Mouse (Mus musculus): ENCODE measurements at regions not wholly inside any gene's neighbourhood (a gene's known extent, or its start where the extent isn't known, plus 50 kb on each side); places are given as distances from the start of the nearest gene placed in this dataset.

- Histone ChIP-seq H3K27me3 (replicated peaks; ENCODE audit: control insufficient read depth, insufficient read depth, low read length) (no peaks in the 10 kb centered on the region), H3K36me3 (ENCODE audit: control insufficient read depth, insufficient read depth, low read length) (no peaks in the 10 kb centered on the region), H3K4me1 (ENCODE audit: control insufficient read depth, insufficient read depth, low read length) (no peaks in the 10 kb centered on the region), H3K4me3 (ENCODE audit: insufficient read depth, low read depth, low read length) (no peak overlapping the region), H3K27ac (ENCODE audit: insufficient read depth, low read depth, low read length) (no peak overlapping the region)
- peak; percentile 7 for DNase-seq
- TF ChIP-seq POLR2A (IDR thresholded peaks at IDR 0.05; ENCODE audit: low read depth, low read length) (no peak), CTCF (conservative IDR thresholded peaks at IDR 0.05; ENCODE audit: insufficient read depth, insufficient read length, low read depth, low read length) (no peak)
- 68% methylated on average over 11 of the region's 11 CpGs for WGBS
Measured at GRCm38 (mm10) chr1:185741034-185741890, 286.6 kb downstream of the Slc30a10 start.

GRCm38 (mm10) chr1:185749251-185749650 lies 294.6 kb downstream of the Slc30a10 start:
- Histone ChIP-seq H3K27ac (ENCODE audit: insufficient read depth, low read depth, low read length) (no peak overlapping the region), H3K4me3 (ENCODE audit: insufficient read depth, low read depth, low read length) (no peak overlapping the region), H3K36me3 (ENCODE audit: control insufficient read depth, insufficient read depth, low read length) (no peaks in the 10 kb centered on the region), H3K4me1 (ENCODE audit: control insufficient read depth, insufficient read depth, low read length) (no peaks in the 10 kb centered on the region), H3K27me3 (replicated peaks; ENCODE audit: control insufficient read depth, insufficient read depth, low read length) (no peaks in the 10 kb centered on the region)
- no peak for TF ChIP-seq CTCF (conservative IDR thresholded peaks at IDR 0.05; ENCODE audit: insufficient read depth, insufficient read length, low read depth, low read length)
- TF ChIP-seq POLR2A (IDR thresholded peaks at IDR 0.05; ENCODE audit: low read depth, low read length): no peak
- 88% methylated on average over 2 of the region's 2 CpGs for WGBS
- DNase-seq: no peak

- no peaks in the 10 kb centered on the region for H3K4me1 ChIP-seq (ENCODE audit: control insufficient read depth, insufficient read depth, low read length)
- no peak overlapping the region for H3K4me3 ChIP-seq (ENCODE audit: insufficient read depth, low read depth, low read length)
- H3K27ac ChIP-seq (ENCODE audit: insufficient read depth, low read depth, low read length): no peak overlapping the region
- H3K36me3 ChIP-seq (ENCODE audit: control insufficient read depth, insufficient read depth, low read length): no peaks in the 10 kb centered on the region
- TF ChIP-seq CTCF (conservative IDR thresholded peaks at IDR 0.05; ENCODE audit: insufficient read depth, insufficient read length, low read depth, low read length) (peak; percentile 51), POLR2A (IDR thresholded peaks at IDR 0.05; ENCODE audit: low read depth, low read length) (no peak)
- 43% methylated on average over 13 of the region's 13 CpGs for WGBS
- no peaks in the 10 kb centered on the region for H3K27me3 ChIP-seq (replicated peaks; ENCODE audit: control insufficient read depth, insufficient read depth, low read length)
- DNase-seq: no peak
Measured at GRCm38 (mm10) chr1:185754486-185755290, 300.0 kb downstream of the Slc30a10 start.

DNA sequence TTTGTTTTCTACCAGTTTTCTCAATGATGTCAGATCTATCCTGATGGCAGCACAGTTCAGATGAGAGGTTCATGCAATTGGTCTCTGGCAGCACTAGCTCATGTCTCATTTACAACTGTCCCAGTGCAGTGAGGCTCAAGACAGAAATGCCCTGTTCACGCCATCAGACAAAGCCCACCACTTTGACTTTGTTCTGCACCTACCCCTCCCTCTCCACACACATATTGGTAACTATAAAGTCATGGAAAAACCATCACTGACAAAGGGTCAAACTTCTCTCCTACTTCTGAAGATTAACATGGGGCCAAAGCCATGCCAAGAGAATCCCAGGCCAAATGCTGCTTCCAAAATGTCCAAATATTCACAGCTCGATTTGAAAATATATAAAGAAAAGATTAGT lies 302.7 kb downstream of the Slc30a10 start:
- Histone ChIP-seq H3K4me3 (ENCODE audit: insufficient read depth, low read depth, low read length) (no peak overlapping the region), H3K27me3 (replicated peaks; ENCODE audit: control insufficient read depth, insufficient read depth, low read length) (no peaks in the 10 kb centered on the region), H3K36me3 (ENCODE audit: control insufficient read depth, insufficient read depth, low read length) (no peaks in the 10 kb centered on the region), H3K4me1 (ENCODE audit: control insufficient read depth, insufficient read depth, low read length) (no peaks in the 10 kb centered on the region), H3K27ac (ENCODE audit: insufficient read depth, low read depth, low read length) (no peak overlapping the region)
- TF ChIP-seq CTCF (conservative IDR thresholded peaks at IDR 0.05; ENCODE audit: insufficient read depth, insufficient read length, low read depth, low read length): no peak
- TF ChIP-seq POLR2A (IDR thresholded peaks at IDR 0.05; ENCODE audit: low read depth, low read length): no peak
- no peak for DNase-seq
- WGBS: 82% methylated on average over 2 of the region's 2 CpGs

GRCm38 (mm10) chr1:185774202-185774601 lies 319.6 kb downstream of the Slc30a10 start:
- TF ChIP-seq CTCF (conservative IDR thresholded peaks at IDR 0.05; ENCODE audit: insufficient read depth, insufficient read length, low read depth, low read length) (no peak), POLR2A (IDR thresholded peaks at IDR 0.05; ENCODE audit: low read depth, low read length) (no peak)
- 0 out of 2 replicates have a peak, but pooled peaks cover 1% of the 10 kb centered on the region for H3K27me3 ChIP-seq (replicated peaks; ENCODE audit: control insufficient read depth, insufficient read depth, low read length)
- no peak overlapping the region for H3K27ac ChIP-seq (ENCODE audit: insufficient read depth, low read depth, low read length)
- no peak overlapping the region for H3K4me3 ChIP-seq (ENCODE audit: insufficient read depth, low read depth, low read length)
- no peaks in the 10 kb centered on the region for H3K4me1 ChIP-seq (ENCODE audit: control insufficient read depth, insufficient read depth, low read length)
- H3K36me3 ChIP-seq (ENCODE audit: control insufficient read depth, insufficient read depth, low read length): no peaks in the 10 kb centered on the region
- WGBS: 28% methylated on average over 3 of the region's 3 CpGs
- DNase-seq: no peak

DNA sequence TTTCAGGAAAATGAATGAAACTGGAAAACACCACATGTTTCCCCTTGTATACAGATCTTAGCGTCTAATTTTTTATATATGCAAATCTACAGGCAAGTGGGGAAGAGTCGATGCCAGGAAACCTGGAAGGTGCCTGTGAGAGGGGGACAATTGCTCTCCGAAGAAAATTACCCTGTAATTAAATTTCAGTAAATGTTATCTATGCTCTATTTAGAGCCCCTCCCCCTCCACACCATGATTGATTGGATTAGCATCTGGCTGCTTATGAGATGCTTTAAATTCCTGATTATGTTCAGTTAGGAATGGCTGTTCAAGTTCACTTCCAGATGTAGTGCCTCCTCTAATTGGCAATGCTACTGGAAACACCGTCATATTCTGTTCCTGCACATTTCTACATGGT lies 325.0 kb downstream of the Slc30a10 start:
- Histone ChIP-seq H3K4me1 (ENCODE audit: control insufficient read depth, insufficient read depth, low read length) (no peaks in the 10 kb centered on the region), H3K4me3 (ENCODE audit: insufficient read depth, low read depth, low read length) (no peak overlapping the region), H3K27me3 (replicated peaks; ENCODE audit: control insufficient read depth, insufficient read depth, low read length) (no peaks in the 10 kb centered on the region), H3K36me3 (ENCODE audit: control insufficient read depth, insufficient read depth, low read length) (no peaks in the 10 kb centered on the region), H3K27ac (ENCODE audit: insufficient read depth, low read depth, low read length) (no peak overlapping the region)
- DNase-seq: no peak
- WGBS: 76% methylated on average over 4 of the region's 4 CpGs
- TF ChIP-seq POLR2A (IDR thresholded peaks at IDR 0.05; ENCODE audit: low read depth, low read length) (no peak), CTCF (conservative IDR thresholded peaks at IDR 0.05; ENCODE audit: insufficient read depth, insufficient read length, low read depth, low read length) (no peak)

DNA sequence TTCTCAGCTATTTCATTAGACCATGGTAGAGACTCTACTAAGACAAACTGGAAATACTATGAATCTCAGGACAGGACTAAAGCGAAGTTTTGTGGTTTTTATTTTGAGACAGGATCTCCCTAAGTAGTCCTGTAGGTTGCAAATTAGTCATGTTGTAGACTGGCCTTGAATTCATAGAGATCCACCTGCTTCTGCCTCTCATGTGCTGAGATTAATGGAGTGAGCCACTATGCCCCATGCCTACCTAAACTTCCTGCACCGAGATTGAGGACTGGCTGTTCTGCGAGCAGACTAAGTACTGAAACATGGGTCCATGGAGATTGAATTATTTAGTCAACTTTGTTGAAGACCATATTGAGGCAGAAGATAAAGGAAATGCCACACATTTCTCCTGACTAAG lies 315.0 kb downstream of the Lyplal1 start:
- Histone ChIP-seq H3K27me3 (replicated peaks; ENCODE audit: control insufficient read depth, insufficient read depth, low read length) (no peaks in the 10 kb centered on the region), H3K36me3 (ENCODE audit: control insufficient read depth, insufficient read depth, low read length) (no peaks in the 10 kb centered on the region), H3K27ac (ENCODE audit: insufficient read depth, low read depth, low read length) (no peak overlapping the region), H3K4me3 (ENCODE audit: insufficient read depth, low read depth, low read length) (no peak overlapping the region), H3K4me1 (ENCODE audit: control insufficient read depth, insufficient read depth, low read length) (no peaks in the 10 kb centered on the region)
- DNase-seq: no peak
- no peak for TF ChIP-seq POLR2A (IDR thresholded peaks at IDR 0.05; ENCODE audit: low read depth, low read length)
- TF ChIP-seq CTCF (conservative IDR thresholded peaks at IDR 0.05; ENCODE audit: insufficient read depth, insufficient read length, low read depth, low read length): no peak
- 92% methylated on average over 3 of the region's 3 CpGs for WGBS

All from kidney, adult 2 months (tissue).